Mouse (Mus musculus) pancreas, adult 10 weeks (tissue): ENCODE results near the gene Gm813. TPM values are rescaled to one million over a fixed set of nuclear protein-coding genes. Genes with fewer than 3 reads are reported as not detected.

Experiments used
- polyA plus RNA-seq: library from polyadenylated mRNA; stranded (reverse); fragments of 350-450 nt; fragmentation: Illumina TruSeq; extraction: RNeasy Lipid Tissue Mini Kit (QIAGEN cat#74804); gene quantifications from one replicate; pipeline ENCODE4 v1.2.3, GENCODE M21; 2015; ENCODE audit warnings: low read depth, low replicate concordance; ENCODE audit not compliant: insufficient read depth

Gm813 gene
- not detected for polyA plus RNA-seq

GRCm38 (mm10) chr16:58616878-58617277 is at the start of gene Gm813:
Gene Gm813, minus strand, starts transcription at chr16:58616978.

GRCm38 (mm10) chr16:58638689-58639175 is 22.0 kb upstream of the Gm813 start, which contains the start of gene E330017A01Rik:
Gene E330017A01Rik, minus strand, starts transcription at chr16:58638739.

Other genes with a start within 250 kb of the Gm813 start
- gene Dcbld2, start 208.5 kb downstream of the Gm813 start, polyA plus RNA-seq, result 3.4 TPM
- 6.1 TPM for gene St3gal6, start 92.7 kb downstream of the Gm813 start, polyA plus RNA-seq
- not detected for gene E330017A01Rik, start 21.8 kb upstream of the Gm813 start, polyA plus RNA-seq
- 4.4 TPM for gene Cpox, start 53.3 kb upstream of the Gm813 start, polyA plus RNA-seq
- gene Gpr15, start 102.1 kb upstream of the Gm813 start, polyA plus RNA-seq, result not detected
- gene Cldnd1, start 110.9 kb upstream of the Gm813 start, polyA plus RNA-seq, result 11.4 TPM
- gene Olfr172, start 146.2 kb upstream of the Gm813 start, polyA plus RNA-seq, result not detected
- not detected for gene Olfr173, start 183.3 kb upstream of the Gm813 start, polyA plus RNA-seq
- not detected for gene Olfr175-ps1, start 209.8 kb upstream of the Gm813 start, polyA plus RNA-seq